Mouse (Mus musculus): ENCODE results near the gene Myo1d.

The Myo1d gene

DNA sequence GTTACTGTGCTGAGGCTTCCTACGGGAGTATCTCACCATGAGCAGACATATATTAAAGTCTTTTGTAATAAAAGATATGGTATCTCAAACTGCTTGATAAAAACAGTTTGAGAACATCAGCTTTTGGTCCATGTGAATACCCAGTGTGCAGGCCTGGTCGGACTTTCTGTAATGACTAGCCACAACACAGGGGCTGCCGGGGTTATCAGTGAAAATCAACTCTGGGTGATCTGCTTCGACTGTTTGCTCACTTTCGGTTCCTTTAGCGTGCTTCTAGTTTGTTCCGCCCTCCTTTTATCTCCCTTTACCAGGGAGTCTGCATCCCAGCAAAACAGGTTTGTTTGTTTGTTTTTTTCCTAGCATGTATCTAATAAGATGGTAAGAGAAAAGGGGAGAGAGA is 3.6 kb upstream of the Myo1d start:
- in situ Hi-C loops (cut with MboI) = loop anchor here (25.0 kb wide), 1 partner anchor 346 kb away; the partner anchor contains the start of gene Psmd11

DNA sequence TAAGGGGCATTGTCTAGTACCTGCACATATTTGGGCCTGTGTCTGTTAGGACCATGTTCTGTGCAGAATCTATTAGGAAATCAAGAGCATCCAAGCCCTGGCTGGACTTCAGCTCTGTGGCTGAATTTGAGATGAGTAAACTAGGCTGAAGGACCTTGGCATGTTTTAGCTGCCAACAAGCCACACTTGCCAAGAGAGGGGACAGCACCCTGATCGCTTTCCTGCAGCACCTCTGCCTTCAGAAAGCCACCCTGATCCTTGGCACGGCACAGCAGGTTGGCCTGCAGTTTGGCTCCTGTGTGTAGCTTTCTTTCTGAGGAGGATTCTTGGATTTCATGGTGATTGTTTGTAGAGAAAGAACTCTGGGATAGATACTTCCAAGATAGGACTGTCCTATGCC is 1.7 kb upstream of the Myo1d start:
- in situ Hi-C loops (cut with MboI) = loop anchor here (25.0 kb wide), 1 partner anchor 344 kb away; the partner anchor contains the start of gene Psmd11

DNA sequence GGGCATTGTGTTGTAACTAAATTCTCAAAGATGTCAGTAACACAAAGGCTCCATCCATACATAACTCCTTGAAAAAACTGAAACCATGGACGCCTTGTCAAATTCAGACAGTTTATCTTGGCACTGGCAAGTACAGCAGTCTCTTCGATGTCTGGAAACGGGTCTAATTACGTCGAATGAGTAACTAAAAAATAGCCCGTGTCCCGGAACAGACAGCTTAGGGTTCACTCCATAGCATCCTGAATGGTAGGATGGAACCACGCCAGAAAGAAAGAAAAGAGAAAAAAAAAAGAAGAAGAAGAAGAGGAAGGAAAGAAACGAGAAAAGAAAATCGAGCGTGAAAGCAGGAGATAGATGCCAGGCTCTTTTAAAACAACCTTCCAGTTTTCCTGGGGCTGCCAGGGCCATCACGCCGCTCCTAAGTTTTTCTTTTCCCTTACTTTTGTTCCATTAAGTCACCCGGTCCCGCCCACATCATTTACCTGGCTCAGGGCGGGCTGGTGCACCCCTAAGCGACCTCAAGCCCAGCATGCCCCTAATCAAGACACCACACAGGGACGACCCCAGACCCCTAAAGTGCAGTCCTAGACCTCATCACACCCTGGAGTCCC is 804 bp downstream of the Myo1d start:
- in situ Hi-C loops (cut with MboI) = loop anchor here (25.0 kb wide), 1 partner anchor 342 kb away; the partner anchor contains the start of gene Psmd11

DNA sequence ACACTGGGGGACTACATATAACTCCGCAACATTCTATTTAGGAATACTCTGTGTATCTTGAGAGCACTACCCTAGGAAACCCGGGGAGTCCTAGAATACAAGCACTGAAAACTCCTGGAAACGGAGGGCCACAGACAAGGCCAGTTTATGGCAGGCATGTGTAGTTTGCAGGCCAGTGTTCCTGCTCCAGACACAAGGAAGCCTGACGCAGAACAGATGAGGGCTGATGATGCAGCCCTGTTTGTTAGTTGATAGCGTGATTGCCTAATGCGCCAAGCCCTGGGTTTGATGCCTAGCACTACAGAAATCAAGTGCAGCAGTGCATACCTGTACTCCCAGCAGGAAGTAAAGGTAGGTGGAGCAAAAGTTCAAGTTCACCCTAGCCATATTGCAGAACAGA is 1.7 kb downstream of the Myo1d start:
- in situ Hi-C loops (cut with MboI) = loop anchor here (25.0 kb wide), 1 partner anchor 341 kb away; the partner anchor contains the start of gene Psmd11

DNA sequence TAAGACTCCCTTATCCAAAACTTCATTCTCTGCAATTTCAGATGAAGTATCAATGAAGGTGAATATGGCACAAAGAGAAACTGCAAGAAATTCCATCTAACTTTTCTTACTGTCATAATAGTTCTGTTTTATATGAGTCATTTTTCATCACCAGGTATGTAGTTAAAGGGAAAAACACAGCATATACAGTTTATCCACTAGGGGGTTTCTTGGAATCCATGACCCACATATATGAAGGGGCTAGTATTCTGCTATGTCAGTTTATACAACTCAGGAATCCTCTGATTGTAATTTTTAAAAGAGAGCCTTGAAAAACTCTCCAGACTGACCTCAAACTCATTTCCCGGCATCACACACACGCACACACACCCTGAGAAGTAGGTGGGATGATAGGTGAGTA is 2.1 kb downstream of the Myo1d start:
- in situ Hi-C loops (cut with MboI) = loop anchor here (25.0 kb wide), 1 partner anchor 340 kb away; the partner anchor contains the start of gene Psmd11

DNA sequence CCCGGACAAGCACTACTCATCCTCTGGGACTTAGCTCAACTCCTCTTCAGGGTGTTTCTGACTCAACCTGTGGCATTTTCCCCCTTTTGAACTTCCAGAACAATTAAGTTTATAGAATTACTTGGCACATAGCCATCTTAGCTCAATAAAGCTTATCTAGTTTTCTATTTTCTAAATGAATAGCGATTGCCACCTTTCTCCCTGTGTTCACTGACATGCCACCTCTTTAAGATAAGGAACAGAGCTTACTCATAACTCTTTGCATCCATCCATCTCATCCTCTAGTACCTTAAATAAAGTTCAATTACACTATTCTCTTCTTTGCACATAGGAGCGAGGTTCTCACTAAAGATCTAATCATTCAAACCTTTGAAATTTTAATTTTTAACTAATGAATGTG is 4.3 kb downstream of the Myo1d start:
- in situ Hi-C loops (cut with MboI) = loop anchor here (25.0 kb wide), 1 partner anchor 338 kb away; the partner anchor contains the start of gene Psmd11

DNA sequence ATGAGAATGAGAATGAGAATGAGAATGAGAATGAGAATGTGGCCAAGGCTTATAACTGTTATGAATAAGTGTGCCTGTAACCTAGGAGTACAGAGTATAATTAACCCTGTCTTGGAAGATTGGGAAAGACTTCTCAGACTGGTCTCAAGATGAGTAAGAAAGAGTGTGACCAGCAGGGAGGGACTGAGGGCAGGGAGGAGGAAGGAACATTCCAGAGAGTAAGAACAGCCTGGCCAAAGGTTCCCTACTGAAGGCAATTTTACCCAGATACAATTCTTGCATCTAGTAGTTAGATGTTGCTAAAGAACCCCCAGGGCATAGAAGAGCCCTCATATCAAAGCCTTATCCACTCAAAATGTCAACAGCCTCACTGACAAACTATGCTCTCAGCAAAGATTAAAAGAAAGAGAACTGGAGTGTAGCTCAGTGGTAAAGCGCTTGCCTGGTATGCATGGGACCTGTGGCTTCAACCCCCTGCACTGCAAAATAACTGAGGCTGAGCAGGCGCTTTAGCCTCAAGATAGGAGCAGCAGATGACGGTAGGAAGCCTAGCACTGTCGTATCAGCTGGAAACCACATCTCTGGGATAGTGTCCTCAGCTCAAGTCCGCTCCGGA is 7.1 kb downstream of the Myo1d start:
- in situ Hi-C loops (cut with MboI) = no loop called here

DNA sequence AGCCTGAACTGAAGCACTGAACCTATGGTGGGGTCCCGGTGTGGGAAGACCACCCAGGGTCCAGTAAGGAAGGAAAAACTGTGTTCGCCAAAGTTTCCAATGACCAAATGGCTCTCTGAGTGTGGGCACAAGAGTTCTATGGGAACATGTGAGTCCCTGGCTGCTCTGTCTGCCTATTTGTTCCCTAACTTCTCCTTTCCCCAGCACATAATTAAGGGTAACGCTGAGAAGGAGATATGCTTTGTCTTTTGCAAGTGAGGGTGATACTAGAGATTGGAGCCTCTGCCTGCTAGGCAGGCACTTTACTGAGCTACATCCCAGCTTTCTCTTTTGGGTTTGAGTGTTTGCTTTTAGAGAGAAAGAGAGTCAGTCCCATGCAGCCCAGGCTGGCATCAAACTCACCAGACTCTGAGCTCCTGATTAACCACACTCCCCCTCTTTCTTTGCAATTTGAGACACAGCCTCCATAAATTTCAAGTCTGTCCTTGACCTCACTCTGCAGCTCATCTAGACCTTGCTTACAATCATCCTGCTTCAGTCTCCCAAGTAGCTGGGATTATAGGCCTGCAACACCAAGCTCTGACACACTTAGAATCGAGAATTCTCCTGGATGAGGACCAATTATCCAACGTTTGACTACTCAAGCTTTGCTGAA is 8.1 kb downstream of the Myo1d start:
- in situ Hi-C loops (cut with MboI) = no loop called here

DNA sequence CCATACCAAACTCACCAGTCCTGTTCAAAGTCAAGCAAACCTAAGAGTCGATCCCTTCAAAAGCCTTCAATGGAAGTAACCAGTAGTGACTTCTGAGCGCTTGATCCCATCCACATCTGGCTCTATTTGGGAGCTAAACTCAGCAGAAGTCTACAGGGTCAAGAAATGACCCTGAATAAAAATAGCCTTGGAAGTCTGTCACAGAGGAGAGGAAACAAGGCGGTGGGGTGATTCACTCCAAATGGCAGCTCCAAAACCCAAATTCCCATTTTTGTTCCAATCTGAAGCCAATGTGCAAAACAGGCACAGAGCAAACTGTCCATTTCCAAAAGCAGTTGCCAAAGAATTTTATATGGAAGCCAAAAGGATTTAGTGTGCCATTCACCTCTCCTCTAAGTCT is 8.6 kb downstream of the Myo1d start:
- in situ Hi-C loops (cut with MboI) = no loop called here

DNA sequence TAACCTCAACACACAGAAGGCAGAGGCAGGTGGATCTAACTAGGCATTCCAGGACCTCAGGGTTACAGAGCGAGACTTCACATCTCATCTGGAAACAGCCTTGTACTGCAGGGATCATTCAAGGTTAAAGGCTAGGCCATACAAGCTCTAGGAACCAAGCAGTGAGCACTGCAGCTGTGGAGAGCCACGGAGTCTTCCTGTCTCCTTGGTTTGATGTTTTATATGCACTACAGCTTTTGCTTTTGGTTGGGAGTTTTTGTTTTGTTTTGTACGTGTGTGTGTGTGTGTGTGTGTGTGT is 12.6 kb downstream of the Myo1d start:
- in situ Hi-C loops (cut with MboI) = no loop called here

DNA sequence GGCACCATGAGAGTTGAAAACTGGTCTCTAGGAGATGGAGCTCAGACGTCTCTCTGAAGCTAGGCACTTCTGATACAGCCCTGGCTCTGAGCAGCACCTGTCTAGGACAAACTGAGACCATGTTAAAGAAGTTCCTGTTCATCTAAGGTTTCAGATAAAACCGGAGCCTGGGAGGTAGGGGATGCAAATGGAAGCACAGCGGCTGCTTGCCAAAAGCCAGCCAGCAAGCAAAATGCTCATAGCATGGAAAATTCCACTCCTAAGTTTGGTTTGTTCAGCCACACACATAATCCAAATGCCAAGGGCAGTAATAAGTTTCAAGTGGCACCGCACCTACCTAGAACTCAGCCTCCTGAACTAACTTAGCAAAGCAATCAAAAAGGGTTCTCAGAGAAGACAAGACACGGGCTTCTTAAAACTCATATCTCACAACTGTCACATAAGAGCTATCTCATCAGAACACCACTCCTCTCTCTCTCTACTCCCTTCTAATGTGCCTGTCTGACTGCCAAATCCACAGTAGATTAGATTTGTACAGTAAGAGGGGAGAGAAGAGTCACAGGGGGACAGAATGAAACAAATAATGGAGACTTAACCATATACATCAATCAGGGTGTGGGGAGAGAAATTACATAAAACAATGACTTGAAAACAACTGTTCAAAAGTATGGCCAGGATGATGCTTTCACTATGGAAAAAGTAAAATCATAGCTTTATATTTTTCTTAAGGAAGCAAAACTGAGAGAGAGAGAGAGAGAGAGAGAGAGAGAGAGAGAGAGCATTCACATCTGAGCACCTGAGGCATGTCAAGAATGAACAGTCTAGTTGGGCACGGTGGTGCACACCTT is 13.1 kb downstream of the Myo1d start:
- in situ Hi-C loops (cut with MboI) = no loop called here

DNA sequence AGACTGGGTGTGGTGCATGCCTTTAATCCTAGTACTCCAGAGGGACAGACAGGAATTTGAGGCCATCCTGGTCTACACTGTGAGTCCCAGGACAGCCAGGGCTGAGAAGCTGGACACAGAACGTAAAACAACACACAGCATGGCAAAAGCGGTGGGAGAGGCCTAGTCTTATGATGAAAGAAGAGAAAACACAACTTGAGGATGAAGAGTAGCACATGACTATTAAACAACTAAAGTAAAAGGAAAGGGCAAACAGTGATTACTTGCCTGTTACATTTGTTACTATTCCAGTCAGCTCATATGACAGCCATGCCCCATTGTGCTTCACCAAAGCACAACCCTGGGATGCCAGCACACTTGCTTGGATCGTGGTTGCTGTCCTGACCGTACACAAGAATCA is 13.8 kb downstream of the Myo1d start:
- in situ Hi-C loops (cut with MboI) = no loop called here

DNA sequence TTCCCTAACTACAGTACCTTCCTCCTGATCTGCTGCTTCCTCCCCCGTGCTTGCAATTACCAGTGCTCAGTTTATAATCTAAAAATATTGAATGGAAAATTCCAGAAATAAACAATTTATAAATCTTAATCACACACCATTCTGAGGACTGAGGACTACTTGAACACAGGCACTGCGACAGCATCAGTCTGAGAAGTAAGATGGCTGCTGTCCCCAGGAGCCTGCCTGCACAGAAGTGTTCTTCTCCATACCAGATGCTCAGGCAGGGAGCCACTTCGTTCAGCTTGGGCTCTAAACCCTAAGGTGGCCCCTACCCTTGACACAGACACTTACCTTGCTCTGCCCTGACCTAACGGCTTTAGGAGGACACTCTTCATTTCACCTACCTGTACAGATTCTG is 17.8 kb downstream of the Myo1d start:
- in situ Hi-C loops (cut with MboI) = no loop called here

DNA sequence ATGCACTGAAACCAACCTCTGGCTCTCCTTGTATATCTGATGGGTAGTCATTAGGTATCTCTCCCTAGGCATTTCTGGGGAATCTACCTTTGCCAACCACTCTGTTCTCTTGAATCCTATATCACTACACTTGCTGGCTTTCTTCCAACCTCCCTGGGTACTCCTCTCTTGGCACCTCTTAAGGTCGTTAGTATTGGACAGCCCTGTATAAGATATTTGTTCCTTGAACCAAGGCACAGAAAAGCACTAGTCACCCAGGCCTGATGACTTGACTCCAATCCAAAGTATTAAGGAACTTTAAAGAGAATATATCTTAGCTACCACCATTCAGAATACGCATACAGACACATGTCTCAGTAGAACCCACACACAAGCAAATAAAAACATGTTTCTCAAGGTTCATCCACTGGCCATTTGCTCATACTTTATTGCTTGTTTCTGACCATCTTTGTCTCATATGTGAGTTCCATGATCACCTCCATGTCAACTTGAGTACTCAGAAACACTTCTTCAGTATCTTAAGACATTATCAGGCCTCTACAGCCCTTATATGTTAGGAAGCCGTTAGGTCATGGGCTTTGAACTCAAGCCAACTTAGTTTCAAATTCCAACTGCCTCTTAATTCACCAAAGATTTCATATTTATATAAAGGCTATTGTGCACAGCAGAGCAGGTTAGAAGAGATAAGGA is 18.4 kb downstream of the Myo1d start:
- in situ Hi-C loops (cut with MboI) = no loop called here

DNA sequence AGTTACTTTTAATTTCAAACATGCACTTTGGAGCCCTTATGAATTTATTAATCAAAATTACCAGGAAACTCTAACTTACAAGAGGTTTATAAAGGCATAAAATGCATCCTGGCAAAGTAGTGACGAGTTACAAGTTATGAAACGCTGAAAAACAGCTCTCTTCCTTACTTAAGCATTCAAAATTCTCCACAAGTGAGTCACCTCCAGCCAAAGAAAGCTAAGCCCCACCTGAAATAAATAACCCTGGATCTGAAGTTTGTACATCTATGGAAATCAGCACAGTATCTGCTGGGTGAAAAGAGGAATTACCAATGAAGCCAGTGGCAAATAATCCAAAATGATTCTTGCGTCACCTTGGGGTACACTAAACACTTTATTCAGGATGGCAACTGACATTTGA is 20.8 kb downstream of the Myo1d start:
- in situ Hi-C loops (cut with MboI) = no loop called here

DNA sequence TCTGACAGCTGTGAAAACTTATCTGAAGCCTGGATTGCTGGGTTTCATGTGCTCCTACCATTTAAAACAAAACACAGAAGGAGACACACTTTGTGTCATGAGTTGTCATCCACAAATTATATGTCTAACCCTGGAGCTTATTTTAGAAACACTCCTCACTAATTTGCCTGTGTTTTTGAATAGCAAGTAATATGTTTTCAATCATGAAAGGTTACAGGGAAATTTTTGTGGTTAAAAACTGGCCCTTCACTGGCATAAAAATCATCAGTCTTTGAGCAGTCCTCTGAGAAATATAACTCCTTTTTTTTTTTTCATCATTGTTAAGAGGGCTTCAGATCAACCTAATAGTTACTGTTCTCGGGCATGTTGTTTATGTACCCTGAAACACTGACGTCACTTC is 25.6 kb downstream of the Myo1d start:
- in situ Hi-C loops (cut with MboI) = no loop called here

DNA sequence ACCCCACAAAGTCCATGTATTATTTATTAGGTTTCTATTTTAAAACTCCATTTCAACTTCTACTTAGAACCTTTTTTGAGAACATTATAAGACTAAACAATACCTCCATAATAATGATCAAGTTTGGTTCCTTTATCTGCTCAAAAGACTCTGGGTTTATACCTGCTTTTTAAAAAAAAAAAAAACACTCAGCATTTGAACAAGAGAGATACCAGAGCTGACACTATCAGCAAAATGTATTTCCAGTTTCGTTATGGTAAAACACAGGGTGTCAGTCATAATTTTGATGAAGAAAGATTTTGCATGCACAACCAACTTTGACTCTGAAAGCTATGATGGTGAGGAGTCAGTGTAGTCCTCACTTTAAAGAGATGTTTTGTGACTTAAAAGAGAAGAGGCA is 28.7 kb downstream of the Myo1d start:
- in situ Hi-C loops (cut with MboI) = no loop called here

DNA sequence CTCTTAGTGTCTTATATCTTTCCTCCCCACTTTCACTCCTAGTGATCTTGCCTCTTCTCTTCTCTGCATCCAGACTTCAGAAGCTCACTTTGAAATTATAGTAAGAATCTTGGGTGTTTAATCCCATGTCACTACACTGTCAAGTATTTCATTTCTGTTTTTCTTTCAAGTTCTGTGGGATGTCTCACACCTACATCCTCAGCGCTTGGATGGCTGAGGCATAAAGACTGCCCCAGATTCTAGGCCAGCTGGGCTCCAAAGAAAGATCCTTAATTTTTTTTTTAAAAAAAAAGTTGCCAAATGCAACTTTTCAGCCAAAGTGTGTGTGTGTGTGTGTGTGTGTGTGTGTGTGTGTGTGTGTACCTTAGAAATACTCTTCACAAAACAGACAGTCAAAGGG is 30.6 kb downstream of the Myo1d start:
- in situ Hi-C loops (cut with MboI) = no loop called here

DNA sequence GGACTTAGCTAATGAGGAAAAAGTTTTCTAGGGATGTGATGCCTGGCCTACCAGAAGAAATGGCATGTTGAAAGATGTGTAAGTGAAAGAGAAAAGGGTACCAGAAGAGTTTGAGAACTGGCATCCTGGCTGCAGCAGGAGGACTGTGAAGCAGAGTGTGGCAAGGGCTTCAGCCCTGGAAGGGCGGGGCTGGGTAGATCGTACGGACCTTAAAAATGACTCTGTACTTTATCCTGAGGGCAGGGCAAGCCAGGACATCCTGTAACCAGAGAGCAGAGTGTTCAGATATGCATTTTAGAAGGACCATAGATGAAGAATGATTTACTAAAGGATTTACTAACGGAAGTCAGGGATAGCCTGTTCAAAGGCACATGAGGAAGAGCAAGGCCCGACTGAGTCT is 34.4 kb downstream of the Myo1d start:
- in situ Hi-C loops (cut with MboI) = no loop called here

DNA sequence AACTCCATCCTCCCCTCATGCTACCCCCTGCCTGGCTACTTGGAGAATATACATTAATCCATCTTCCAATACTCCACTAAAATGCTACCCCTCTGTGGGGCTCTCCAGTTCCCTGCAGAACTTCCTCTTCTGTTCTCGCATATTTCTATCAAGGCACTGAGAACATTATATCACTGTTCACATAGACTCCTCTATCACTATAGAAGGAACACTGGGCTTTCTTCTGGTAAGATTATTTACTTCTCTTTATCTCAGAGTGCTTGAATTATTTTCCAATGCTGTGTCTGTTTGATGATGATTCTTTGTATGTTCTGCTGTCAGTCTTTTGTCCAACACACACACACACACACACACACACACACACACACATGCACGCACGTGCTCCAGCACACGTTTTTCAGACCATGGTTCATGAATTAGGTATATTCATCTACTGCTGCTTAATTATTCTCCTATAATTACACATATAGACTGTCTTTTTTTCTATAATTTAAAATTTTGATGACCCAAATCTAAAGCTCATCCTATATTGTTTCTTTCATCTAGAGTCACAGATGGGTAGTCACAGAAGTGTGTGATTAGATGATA is 35.9 kb downstream of the Myo1d start:
- in situ Hi-C loops (cut with MboI) = no loop called here

DNA sequence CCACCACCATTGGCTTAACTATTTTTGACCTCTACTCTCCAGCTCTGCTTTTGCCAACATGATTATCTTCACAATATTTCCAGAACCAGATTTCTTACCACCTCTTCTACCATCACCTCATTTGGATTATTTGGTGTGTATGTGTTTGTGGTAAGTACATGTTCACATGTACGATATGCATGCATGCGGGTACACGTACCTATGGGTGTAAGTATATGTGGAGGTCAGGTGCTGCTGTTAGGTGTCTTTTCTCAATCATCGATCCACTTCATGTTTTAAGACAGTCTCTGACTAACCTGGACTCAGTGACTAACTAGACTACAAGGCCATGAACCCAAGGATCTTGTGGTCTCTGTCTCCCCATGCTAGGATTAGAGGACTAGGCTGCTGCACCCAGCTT is 37.4 kb downstream of the Myo1d start:
- in situ Hi-C loops (cut with MboI) = no loop called here

Data from mature B cell (primary cell).